Mouse (Mus musculus) heart, postnatal 36 days (tissue): ENCODE results near the gene Cdipt. TPM values are rescaled to one million over a fixed set of nuclear protein-coding genes. Genes with fewer than 3 reads are reported as not detected.

Experiments used
- DNase-seq, 2 experiments: peaks; one replicate each; pipeline ENCODE4 v3.0.0; 2021 to 2022
- intact Hi-C: fragments of 180-260 bp; cut with DNase I; formaldehyde crosslinking; loops from one replicate; pipeline ENCODE4 v1.15.1; 2025
- total RNA-seq, 2 experiments: library from RNA; stranded (reverse); gene quantifications; 2 replicates each; pipeline ENCODE4 v1.2.3; 2021

Gene Cdipt
- total RNA-seq, 2 experiments from 2014 or later, result 52.2 to 55.4 TPM

DNA sequence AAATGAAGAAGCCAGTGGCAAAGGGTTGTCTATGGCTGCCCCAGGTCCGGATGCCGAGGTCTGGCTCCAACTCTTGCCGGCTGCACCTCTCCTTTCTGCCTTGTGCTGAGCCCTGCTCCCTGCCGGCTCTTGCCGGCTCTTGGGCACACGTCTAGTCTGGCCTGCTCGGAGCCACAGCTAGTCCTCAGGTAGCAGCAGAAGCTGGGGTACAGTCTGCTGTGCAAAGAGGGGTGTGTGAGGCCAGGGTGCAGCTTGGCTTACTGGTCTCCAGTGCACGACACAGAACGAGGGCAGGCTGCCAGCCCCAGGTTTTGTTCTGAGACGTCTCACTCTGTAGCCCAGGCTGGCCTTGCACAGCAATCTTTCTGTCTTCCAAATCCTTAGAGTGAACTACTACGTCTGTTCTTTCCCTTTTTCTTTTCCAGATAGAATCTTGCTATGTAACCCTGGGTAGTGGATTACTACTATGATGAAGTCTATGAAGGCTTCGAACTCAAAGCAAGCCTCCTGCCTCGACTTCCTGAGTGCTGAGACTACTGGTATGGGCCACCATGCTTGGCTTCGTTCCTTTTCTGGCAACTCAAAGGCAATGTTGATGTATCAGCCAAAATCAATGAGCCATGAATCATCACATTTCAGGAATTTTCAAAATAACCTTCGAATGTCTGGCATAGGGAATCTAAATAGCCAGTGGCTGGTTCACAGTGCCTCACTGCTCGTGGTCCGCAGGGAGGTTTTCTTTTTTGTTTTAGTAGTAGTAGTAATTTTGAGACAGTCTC is 33.8 kb downstream of the Cdipt start:
- intact Hi-C loops, result no loop called here

GRCm38 (mm10) chr7:127011051-127011450 is 35.3 kb downstream of the Cdipt start:
- DNase-seq, result no peak
- intact Hi-C loops, result no loop called here

More for the DNA sequence above, 33.8 kb downstream of the Cdipt start:
- no peak for DNase-seq

- no peak for DNase-seq
- intact Hi-C loops, result no loop called here
These were observed 36.0 kb downstream of the Cdipt start for GRCm38 (mm10) chr7:127011717-127012116.

DNA sequence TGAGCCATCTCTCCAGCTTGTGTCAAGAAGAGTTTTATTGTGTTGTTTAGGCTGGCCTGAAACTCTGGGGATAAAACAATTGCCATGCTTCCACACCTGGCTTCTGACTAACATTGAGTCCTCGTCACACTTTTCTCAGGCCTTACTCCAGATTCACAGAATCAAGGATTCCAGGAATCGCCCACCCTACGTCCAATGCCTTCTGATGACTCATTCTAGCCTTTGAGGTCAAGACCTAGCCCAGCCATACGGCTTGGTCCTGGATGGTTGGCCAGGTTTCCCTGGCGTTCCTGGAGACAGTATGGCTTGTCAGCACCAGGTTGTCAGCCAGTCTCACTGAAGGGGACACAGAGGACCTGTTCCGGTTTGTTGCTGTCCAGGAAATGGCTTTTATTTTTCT is 36.7 kb downstream of the Cdipt start:
- intact Hi-C loops, result no loop called here

DNA sequence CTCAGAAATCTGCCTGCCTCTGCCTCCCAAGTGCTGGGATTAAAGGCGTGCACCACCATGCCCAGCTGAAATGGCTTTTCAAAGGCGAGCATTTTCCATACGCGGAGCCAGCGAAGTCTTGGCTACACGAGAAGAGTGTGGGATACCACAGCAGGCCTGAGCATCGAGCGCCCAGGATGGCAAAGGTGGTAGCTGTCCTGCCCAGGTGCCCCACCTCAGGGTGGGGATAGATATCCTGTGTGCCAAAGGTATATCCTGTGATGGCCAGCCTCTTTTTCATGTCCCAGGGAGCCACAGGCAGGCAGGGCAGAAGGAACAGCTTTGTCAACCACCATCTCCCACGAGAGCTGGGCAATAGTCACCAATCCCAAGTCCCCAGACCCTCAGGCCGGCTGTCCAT is 37.1 kb downstream of the Cdipt start:
- intact Hi-C loops, result no loop called here
- DNase-seq, result no peak

More for the DNA sequence above, 36.7 kb downstream of the Cdipt start:
- no peak for DNase-seq

DNA sequence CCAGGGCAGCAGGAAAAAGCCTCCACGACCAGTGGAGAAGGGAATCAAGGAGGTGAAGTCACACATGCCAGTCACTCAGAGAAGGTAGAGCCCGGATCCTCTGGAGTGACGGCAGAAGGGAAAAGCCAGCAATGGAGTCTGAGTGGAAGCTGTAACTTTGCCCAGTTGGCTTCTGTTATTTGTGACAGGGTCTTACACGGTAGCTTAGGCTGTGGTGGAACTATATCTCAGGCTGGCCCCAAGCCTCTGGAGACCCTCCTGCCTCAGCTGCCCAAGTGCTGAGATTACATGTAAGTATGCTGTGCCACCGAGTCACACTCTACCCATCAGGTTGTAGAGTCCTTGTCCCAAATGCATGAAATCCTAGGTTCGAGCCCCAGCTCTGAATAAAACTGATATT is 37.7 kb downstream of the Cdipt start:
- intact Hi-C loops, result no loop called here
- DNase-seq, result no peak

- DNase-seq, result peak; percentile 77 to 82
These were observed 38.6 kb downstream of the Cdipt start, which contains the start of gene Mvp for GRCm38 (mm10) chr7:127014320-127014719. Gene Mvp, minus strand, starts transcription at chr7:127014621.

DNA sequence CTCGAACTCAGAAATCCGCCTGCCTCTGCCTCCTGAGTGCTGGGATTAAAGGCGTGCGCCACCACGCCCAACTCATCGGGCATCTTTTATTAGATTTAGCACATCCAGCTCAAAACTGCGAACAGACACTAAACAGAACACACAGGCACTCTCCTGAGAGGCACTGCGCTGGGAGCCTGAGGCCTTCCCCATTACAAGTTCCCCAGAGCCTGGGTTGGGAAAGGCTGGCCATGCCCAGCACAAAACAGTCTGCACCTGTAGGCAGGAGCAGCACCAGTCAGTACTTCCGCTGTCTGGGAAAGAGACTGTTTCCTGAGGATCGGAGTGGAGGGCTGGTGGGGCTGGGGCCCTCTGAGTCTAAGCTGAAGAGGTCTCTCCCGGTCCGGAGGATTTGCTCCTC is 39.3 kb downstream of the Cdipt start:
- intact Hi-C loops, result loop anchor here (2.0 kb wide), 1 partner anchor 38 kb away; the partner anchor contains the start of gene Cdiptos

More at GRCm38 (mm10) chr7:127014320-127014719, 38.6 kb downstream of the Cdipt start, which contains the start of gene Mvp:
- intact Hi-C loops, result loop anchor here (2.0 kb wide), 1 partner anchor 38 kb away; the partner anchor contains the start of gene Cdiptos

DNA sequence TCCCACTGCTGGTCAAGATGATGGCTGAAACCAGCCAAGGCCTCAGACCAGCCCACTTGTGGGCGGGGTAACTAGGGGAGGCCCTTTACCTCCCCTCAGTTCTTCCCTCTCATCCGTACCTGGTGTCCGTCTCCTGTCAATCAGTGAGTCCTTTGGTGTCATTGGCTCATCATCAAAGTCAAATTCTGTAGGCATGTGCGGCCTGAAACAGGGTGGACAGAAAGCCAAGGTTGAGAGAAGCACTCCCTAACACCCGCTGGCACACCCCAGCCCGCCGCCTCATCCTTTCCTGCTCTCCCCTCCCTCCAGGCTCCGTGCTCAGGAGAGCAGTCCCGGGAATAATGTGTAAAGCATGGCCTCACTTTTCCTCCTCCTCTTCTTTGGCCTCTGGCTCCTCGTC is 40.4 kb downstream of the Cdipt start:
- no peak for DNase-seq
- intact Hi-C loops, result no loop called here

More for the DNA sequence above, 39.3 kb downstream of the Cdipt start:
- DNase-seq, result no peak

GRCm38 (mm10) chr7:127016481-127016485 is 40.6 kb downstream of the Cdipt start, which contains the start of gene Pagr1b:
Gene Pagr1b, minus strand, starts transcription at chr7:127016484.
- no peak for DNase-seq
- intact Hi-C loops, result no loop called here

DNA sequence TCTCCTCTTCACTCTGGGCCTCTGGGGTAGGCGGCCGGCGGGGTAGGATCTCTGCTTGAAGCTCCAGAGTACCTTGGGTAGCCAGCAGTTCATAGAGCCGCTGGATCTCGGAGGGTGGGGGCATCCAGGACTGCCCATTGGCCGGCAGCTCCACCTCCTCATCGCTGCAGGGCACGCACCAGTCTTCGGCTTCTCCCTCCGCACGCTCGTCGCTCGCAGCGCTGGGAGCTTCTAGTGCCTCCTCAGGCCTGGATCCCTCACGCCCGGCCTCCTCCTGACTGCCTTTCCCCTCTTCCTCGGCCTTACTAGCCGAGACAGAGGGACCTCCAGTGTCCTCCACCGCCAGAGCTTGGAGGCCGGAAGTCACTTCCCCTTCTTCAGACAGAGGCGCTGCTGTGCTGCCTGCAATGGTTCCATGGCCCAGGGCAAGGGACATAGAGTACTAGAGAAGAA is 40.8 kb downstream of the Cdipt start:
- intact Hi-C loops, result no loop called here
- no peak for DNase-seq

DNA sequence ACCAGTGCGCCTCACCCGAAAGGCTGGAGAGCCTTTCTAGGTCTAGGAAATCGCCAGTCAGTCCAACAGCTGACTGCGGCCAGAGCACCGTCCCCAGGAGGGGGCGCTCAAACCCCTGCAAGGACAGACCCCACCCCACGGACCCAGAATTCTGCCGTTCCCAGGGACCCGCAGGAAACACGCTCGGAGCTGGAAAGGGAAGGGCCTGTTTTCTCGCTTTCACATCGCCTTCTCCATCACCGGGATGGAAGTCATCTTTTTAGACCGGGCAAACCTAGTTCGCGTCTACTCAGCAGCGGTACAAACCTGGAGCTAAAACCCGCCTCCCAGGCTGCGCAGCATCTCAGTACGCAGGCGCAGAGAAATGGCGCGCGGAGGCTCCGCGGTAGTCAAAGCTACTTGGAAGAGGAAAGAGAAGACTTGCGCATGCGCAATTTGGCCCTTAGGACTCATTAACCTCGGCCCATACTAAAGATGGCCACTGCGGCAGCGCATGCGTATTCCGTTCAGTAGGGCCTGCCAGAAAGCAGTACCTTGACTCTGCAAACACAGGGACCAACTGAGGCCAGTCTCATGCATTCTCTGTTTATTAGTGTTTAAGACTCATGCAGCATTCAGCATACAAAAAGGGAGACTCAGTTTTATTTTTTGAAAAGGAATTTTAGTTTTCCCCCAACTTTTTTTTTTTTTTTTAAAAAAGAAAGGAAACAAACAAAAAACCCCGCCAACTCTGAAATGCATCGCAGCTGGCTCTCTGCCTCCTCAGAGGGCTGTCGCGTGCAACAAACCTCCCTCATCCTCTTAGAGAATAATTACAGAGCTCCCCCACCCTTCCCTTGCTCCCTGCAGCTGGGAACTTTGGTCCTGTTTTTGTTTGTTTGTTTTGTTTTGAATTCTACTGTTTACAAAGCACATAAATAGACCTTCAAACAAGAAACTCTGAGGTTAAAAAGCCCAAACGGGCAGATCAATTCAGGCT is 41.5 kb downstream of the Cdipt start, which contains the start of gene Pagr1a:
TSS of gene Pagr1a (minus strand) at position 382 of the 979 bp plus-strand sequence.
- intact Hi-C loops, result loop anchor here (1.0 kb wide), 1 partner anchor 8 kb away; no protein-coding TSS in a partner anchor
- DNase-seq, result peak; percentile 94 to 99

GRCm38 (mm10) chr7:127017950-127018345 is 42.2 kb downstream of the Cdipt start:
- DNase-seq, result no peak
- intact Hi-C loops, result loop anchor here (1.0 kb wide), 1 partner anchor 7 kb away; no protein-coding TSS in a partner anchor

DNA sequence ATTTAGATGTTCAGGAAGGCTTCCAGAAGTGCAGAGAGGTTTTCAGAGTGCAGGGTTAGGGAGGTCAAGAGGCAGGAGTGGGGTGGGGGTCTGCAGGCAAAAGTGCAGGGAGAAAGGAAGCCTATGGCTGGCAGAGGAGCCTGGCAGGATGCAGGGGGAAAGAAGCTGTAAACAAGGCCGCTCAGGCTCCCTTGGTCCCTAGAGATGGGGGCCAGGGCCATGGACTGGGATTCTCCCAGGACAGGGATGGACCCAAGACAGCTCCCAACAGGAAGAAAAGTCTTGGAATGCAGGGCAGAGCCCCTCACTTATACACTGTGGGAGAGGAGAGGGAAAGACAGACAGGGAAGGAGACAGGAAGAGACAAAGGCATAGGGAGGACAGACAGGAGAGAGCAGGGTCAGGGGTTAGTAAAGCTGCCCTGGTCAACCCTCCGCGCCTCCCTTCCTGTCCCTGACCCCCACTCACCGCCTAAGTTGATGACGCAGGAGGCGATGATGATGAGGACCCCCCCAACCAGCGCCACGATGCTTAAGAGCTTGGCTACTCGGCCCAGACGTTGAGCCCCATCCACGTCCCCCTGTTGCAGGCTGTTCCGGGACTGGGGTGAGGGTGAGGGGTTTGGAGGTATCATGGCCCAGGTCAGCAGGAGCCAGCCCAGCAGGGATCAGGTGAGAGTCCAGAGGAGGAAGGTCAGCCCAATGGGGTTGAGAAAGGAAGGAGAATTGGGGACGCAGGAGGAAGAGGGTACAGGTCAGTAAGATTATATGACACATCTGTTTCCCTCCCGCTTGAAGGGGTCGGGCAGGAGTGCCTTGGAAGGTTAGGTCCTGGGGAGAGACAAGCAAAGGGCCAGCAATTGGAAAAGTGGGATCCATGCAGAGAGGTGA is 42.9 kb downstream of the Cdipt start:
- no peak for DNase-seq
- intact Hi-C loops, result no loop called here

GRCm38 (mm10) chr7:127019306-127019960 is 43.7 kb downstream of the Cdipt start:
- no peak for DNase-seq
- intact Hi-C loops, result no loop called here

DNA sequence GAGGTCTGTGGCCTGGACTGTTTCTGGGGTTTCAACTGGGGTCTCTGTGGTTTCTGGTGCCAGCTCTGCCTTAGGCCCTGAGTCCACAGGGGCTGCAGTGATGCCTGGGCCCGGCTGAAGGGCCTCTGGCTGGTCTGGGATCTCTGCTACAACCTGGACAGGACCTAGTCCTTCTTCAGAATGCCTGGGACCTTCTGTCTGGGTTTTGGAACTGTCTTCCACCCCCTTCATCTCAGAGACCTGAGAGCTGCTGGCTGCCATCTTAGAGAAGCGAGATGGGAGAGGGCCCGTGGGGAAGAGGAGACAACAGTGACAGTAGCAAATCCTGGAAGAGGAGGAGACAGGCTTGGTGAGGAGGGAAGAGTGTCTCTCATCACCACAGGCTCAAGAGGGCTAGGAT is 44.3 kb downstream of the Cdipt start:
- intact Hi-C loops, result loop anchor here (10.0 kb wide), 1 partner anchor 455 kb away; the partner anchor contains the start of gene Fbrs
- no peak for DNase-seq

DNA sequence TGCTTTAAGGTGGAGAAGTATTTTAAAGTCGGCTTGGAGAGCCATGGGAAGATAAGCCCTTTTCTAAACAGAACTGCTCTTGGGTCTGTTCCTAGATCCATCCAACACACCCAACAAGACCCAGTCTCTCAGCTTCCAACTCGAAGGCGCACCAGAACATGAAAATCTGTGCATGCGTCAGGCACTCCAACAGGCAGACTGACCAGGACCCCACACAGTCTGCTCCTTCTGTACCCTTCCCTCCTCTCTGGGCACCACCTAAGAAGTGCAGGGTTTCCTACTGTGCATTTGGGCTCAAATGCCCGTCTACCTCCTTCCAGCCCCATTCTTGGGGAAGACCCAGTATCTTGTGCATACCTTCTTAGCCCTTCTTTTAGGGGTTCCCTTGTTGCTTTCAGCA is 44.8 kb downstream of the Cdipt start:
- no peak for DNase-seq
- intact Hi-C loops, result loop anchor here (10.0 kb wide), 1 partner anchor 454 kb away; the partner anchor contains the start of gene Fbrs

DNA sequence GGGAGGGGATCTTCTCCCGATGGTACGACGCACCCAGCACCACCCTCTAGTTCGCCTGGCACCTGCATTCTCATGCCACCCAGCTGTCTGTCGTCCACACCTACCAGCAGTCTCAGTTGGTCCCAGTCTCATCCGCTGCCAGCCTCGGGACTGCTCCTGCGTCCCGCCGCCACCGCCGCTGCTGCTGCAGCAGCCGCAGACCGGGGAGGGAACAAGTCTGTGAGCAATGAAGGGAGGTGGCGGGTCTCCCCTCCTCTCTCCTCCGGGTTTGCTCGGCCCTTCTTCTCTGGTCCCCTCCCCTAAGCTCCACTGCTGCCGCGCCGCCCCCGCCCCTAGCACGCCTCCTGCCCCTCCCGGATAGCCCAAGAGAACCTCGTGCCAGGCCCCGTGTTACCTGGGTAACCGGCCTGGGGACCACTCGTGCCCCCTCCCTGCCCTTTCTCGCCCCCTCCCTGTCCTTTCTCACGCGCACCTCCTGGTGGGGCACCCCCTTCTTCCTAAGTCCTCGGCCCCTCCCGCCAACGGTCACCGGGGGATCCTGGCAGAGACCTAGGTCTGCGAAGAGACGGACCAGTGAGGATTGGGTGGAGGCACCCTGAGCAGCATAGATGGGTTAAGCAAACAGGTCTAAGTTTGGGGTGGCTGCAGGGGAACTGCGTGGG is 45.3 kb downstream of the Cdipt start, which contains the start of the genes Gm42742 and Prrt2:
TSS of gene Gm42742 (minus strand) at position 197 of the 662 bp plus-strand sequence.
TSS of gene Prrt2 (minus strand) at position 311 of the 662 bp plus-strand sequence.
- intact Hi-C loops, result loop anchor here (10.0 kb wide), 1 partner anchor 454 kb away; the partner anchor contains the start of gene Fbrs
- DNase-seq, result peak; percentile 46 to 55
